Comparison of ENCODE assay signal across 16 mouse cellular contexts in the genomic region with DNA sequence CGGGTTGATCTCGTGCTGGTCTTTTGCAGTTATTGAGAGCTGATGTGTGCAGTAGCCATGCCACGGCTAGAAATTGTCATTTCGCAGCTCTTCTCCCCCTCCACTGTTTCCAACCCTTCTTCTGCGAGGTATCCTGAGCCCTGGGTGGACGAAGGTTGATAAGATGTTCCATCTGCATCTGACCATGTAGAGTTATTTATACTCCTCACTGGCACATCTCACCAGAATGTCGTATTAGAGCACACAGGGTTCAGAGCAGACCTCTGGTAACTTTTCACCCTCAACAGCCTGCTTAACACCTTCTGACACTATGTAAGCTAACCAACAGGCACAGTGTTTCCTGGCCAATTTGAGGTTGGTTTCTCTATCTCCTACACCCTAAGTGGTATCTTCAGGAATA.
"Had no signal": no experiment of that assay in that cellular context is flagged by ENCODE, and none has a peak within 500 bp of the region (broad histone marks: within the 10 kb centered on the region; RNA-seq: fewer than 3 reads in every experiment).

No protein-coding gene starts in this region.

- H3K27ac ChIP-seq: neural tube, embryonic 13.5 days; neural tube, embryonic 15.5 days; stomach, embryonic 15.5 days; stomach, postnatal 0 days had no signal

- H3K4me2 ChIP-seq: neural tube, embryonic 13.5 days; neural tube, embryonic 15.5 days; stomach, embryonic 15.5 days had no signal

- H3K27me3 ChIP-seq: neural tube, embryonic 13.5 days; neural tube, embryonic 15.5 days; stomach, embryonic 15.5 days had no signal

- H3K4me1 ChIP-seq: neural tube, embryonic 13.5 days; neural tube, embryonic 15.5 days; stomach, embryonic 15.5 days had no signal

- H3K4me3 ChIP-seq: neural tube, embryonic 13.5 days; neural tube, embryonic 15.5 days; stomach, embryonic 15.5 days had no signal

- H3K9ac ChIP-seq: neural tube, embryonic 13.5 days; neural tube, embryonic 15.5 days; stomach, embryonic 15.5 days had no signal

- H3K36me3 ChIP-seq: neural tube, embryonic 13.5 days; neural tube, embryonic 15.5 days; stomach, embryonic 15.5 days had no signal

- H3K9me3 ChIP-seq: neural tube, embryonic 13.5 days; neural tube, embryonic 15.5 days; stomach, embryonic 15.5 days had no signal

- DNase-seq: retina, postnatal 1 day; right cerebral cortex, adult 18-20 months; right cerebral cortex, postnatal 14 days; right cerebral cortex, postnatal 25 days; right cerebral cortex, postnatal 4 days; spleen, adult 18-20 months; thymus, adult 18-20 months; thymus, adult 2 months; thymus, postnatal 14 days; thymus, postnatal 25 days; thymus, postnatal 36 days; thymus, postnatal 4 days had no signal
